Mouse (Mus musculus) intestine, embryonic 15.5 days (tissue): ENCODE measurements at regions not wholly inside any gene's neighbourhood (a gene's known extent, or its start where the extent isn't known, plus 50 kb on each side); places are given as distances from the start of the nearest gene placed in this dataset.
A peak's percentile ranks its signal among the peaks of the same experiment; 100 is the strongest.
"Not testable (repeated sequence)": the region's sequence is repeated elsewhere in the genome, so short reads cannot be mapped to it uniquely, and the experiment has no call there.

Source experiments
- ATAC-seq: fragments of 200-750 bp; cut with Nextera tagmentation; 2 replicates; pipeline ENCODE4 v1.8.0; 2017; ENCODE audit warnings: moderate TSS enrichment, moderate library complexity
- H3K27ac ChIP-seq: fragments of 300-500 bp; sonication (generic); 2 replicates; pipeline ENCODE4 v1.5.1; 2015; ENCODE audit warnings: mild to moderate bottlenecking, inconsistent platforms
- H3K27me3 ChIP-seq: fragments of 300-500 bp; sonication (generic); replicated peaks from 2 replicates; pipeline ENCODE4 v1.6.1; 2015; ENCODE audit warnings: inconsistent platforms
- H3K36me3 ChIP-seq: fragments of 300-500 bp; sonication (generic); 2 replicates; pipeline ENCODE4 v1.6.1; 2015; ENCODE audit warnings: inconsistent platforms
- H3K4me1 ChIP-seq: fragments of 300-500 bp; sonication (generic); replicated peaks from 2 replicates; pipeline ENCODE4 v1.6.1; 2015; ENCODE audit warnings: inconsistent platforms
- H3K4me2 ChIP-seq: fragments of 300-500 bp; sonication (generic); replicated peaks from 2 replicates; pipeline ENCODE4 v1.6.1; 2015; ENCODE audit warnings: mild to moderate bottlenecking, inconsistent platforms
- H3K4me3 ChIP-seq: fragments of 300-500 bp; sonication (generic); replicated peaks from 2 replicates; pipeline ENCODE4 v1.5.1; 2015; ENCODE audit warnings: inconsistent platforms
- H3K9ac ChIP-seq: fragments of 300-500 bp; sonication (generic); 2 replicates; pipeline ENCODE4 v1.6.1; 2015; ENCODE audit warnings: inconsistent platforms
- H3K9me3 ChIP-seq: fragments of 300-500 bp; sonication (generic); 2 replicates; pipeline ENCODE4 v1.6.1; 2016; ENCODE audit warnings: inconsistent platforms
- WGBS: fragments of 180-500 bp; shearing (Covaris S2); methylation state at CpG from one replicate; pipeline ENCODE4 v1.1.7; 2015; 5-methylcytosine and 5-hydroxymethylcytosine counted together

DNA sequence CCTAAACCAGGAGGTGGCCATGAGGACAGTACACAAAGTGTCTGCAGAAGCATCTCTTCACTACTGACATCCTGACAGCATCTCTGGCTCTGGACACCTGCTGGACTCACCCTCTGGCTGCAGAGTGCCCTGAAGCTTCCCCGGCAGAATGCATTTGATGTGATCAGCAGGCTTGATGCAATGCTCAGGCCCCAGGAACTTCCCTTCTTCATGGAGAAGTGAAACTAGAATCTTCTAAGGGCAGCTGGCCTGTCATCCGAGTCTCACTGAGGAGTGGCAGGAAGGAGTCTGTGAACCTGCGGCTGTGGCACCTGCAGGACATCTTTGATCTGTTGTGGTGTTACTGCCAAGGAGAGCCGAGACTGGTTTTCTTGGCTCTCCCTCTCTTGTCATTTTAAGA is 116.2 kb downstream of the Nucb2 start:
- no peak overlapping the region for H3K4me3 ChIP-seq
- no peaks in the 10 kb centered on the region for H3K9me3 ChIP-seq
- H3K27me3 ChIP-seq = no peaks in the 10 kb centered on the region
- no peak overlapping the region for H3K27ac ChIP-seq
- H3K36me3 ChIP-seq = no peaks in the 10 kb centered on the region
- H3K4me2 ChIP-seq = no peak overlapping the region
- 68% methylated on average over 4 of the region's 4 CpGs for WGBS
- ATAC-seq = no peak
- H3K4me1 ChIP-seq = no peaks in the 10 kb centered on the region
- no peak overlapping the region for H3K9ac ChIP-seq

DNA sequence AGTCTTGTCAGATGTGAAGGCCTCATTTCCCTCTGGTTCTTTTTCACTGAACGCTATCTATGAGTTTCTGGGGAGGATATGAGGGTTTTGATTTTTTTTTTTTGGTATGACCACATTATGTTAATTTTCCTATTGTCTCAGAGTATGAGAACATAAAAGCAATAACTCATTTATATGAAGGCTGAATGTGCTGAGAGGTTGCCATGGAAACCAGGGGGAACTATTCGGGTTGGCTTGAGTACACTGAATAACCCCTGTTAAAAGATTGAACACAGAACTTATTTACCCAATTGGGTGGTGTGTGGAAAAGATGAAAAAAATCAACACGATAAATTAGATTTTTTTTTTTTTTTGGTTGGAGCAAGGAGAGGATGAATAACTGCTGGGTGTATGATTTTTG is 129.0 kb downstream of the Nucb2 start:
- H3K27ac ChIP-seq = no peak overlapping the region
- ATAC-seq = no peak
- H3K4me2 ChIP-seq = no peak overlapping the region
- WGBS = 70% methylated on average over 3 of the region's 3 CpGs
- H3K4me3 ChIP-seq = no peak overlapping the region
- no peaks in the 10 kb centered on the region for H3K4me1 ChIP-seq
- no peaks in the 10 kb centered on the region for H3K9me3 ChIP-seq
- H3K27me3 ChIP-seq = no peaks in the 10 kb centered on the region
- no peaks in the 10 kb centered on the region for H3K36me3 ChIP-seq
- no peak overlapping the region for H3K9ac ChIP-seq

DNA sequence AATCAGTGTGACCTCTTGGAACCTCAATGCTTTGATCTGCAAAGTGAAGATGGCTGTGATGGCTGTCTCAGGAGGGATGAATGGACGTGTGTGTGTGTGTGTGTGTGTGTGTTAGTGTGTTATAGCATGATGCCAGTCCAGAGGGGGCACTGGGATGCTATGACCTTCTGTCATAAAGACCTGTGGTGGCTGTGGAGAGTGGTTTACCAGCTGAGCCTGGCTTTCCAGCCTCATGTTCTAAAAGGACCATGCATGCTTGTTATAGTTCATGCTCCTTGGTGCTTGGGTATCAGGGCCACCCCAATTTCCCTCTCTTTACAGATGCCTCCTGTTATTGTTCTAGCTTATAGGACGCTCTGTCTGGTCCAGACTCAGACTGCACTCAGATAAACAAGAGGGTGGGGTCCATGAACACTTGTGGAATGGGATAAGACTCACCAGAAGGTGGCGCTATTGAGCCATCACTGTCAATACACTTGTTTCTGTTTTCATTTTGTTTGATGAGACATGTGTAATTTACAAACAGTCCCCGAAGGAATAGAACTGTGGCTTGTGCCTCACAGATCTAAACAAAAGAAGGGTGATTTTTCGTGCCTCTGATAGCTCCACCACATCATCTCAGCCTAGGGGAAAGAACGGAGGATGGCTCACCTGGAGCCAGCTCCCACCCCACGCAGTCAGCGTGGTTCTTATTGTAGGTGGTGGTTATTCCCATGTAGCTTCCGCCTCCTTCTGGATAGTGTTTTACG is 140.9 kb downstream of the Nucb2 start:
- Histone ChIP-seq H3K27ac (no peak overlapping the region), H3K4me2 (no peak overlapping the region), H3K4me1 (no peaks in the 10 kb centered on the region), H3K36me3 (no peaks in the 10 kb centered on the region), H3K4me3 (no peak overlapping the region), H3K9ac (no peak overlapping the region), H3K9me3 (no peaks in the 10 kb centered on the region), H3K27me3 (no peaks in the 10 kb centered on the region)
- ATAC-seq = no peak
- 51% methylated on average over 10 of the region's 10 CpGs for WGBS

DNA sequence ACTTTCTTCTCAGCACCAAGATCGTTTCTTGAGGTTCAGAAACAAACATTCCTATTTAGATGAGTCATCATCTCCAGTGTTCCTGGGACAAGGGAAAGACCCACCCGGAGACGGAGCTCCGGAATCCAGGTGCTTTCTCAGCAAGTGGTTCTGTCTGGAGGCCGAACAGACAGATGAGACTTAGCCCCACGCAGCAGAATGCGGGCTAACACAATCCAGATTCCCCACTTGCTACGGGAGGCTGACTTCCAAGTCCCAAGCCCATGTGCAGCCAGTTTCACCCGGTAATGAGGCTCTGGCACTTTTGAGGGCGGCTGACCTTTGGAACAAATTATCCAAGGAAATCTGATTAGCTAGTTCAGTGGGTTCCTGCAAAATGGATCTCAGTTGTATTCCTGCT is 150.3 kb downstream of the Nucb2 start:
- H3K9ac ChIP-seq = no peak overlapping the region
- no peaks in the 10 kb centered on the region for H3K9me3 ChIP-seq
- no peaks in the 10 kb centered on the region for H3K27me3 ChIP-seq
- no peak overlapping the region for H3K4me2 ChIP-seq
- 0 out of 2 replicates have a peak, but pooled peaks have one; percentile 17 for ATAC-seq
- no peaks in the 10 kb centered on the region for H3K4me1 ChIP-seq
- 48% methylated on average over 10 of the region's 10 CpGs for WGBS
- H3K36me3 ChIP-seq = no peaks in the 10 kb centered on the region
- H3K27ac ChIP-seq = no peak overlapping the region
- H3K4me3 ChIP-seq = no peak overlapping the region

DNA sequence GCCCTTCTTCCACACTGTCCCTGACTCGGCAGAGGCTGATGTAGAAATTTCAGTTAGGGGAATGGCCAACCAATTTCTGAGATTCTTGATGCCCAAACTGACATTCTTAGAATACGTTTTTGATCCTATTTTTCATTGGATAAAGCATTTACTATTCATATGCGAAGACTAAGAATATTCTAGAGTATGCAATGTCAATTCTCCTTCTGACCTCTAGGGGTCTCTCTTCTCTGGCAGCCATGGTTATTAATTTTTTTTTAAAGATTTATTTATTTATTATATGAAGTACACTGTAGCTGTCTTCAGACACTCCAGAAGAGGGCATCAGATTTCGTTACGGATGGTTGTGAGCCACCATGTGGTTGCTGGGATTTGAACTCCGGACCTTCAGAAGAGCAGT is 152.9 kb downstream of the Nucb2 start:
- H3K9ac ChIP-seq, H3K4me1 ChIP-seq, H3K27ac ChIP-seq, H3K9me3 ChIP-seq, ATAC-seq, H3K4me3 ChIP-seq, H3K4me2 ChIP-seq, H3K36me3 ChIP-seq, H3K27me3 ChIP-seq: not testable (repeated sequence)
- 88% methylated on average over 6 of the region's 6 CpGs for WGBS

DNA sequence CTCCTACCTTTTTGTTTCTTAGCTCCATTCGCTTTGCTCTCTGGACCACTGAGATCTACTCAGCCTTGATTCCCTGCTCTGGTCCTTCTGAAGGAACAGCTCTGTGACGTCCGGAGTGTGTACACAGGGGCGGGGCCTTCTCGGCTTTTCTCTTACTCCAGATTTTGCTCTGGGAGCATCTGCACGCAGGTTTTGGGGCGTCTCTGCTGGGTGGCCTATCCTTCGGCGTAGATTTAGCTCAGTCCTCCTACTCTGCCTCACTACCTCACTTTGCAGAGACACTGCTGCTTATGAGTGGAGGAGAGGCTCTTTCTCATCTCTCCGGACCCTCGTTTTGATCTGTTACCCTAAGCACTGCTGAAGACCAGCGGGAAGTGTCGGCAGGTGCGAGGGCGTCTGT is 161.4 kb downstream of the Nucb2 start:
- Histone ChIP-seq H3K4me2 (no peak overlapping the region), H3K9ac (no peak overlapping the region), H3K27me3 (no peaks in the 10 kb centered on the region), H3K27ac (no peak overlapping the region), H3K36me3 (no peaks in the 10 kb centered on the region), H3K4me3 (no peak overlapping the region), H3K4me1 (no peaks in the 10 kb centered on the region), H3K9me3 (no peaks in the 10 kb centered on the region)
- 89% methylated on average over 15 of the region's 15 CpGs for WGBS
- no peak for ATAC-seq

DNA sequence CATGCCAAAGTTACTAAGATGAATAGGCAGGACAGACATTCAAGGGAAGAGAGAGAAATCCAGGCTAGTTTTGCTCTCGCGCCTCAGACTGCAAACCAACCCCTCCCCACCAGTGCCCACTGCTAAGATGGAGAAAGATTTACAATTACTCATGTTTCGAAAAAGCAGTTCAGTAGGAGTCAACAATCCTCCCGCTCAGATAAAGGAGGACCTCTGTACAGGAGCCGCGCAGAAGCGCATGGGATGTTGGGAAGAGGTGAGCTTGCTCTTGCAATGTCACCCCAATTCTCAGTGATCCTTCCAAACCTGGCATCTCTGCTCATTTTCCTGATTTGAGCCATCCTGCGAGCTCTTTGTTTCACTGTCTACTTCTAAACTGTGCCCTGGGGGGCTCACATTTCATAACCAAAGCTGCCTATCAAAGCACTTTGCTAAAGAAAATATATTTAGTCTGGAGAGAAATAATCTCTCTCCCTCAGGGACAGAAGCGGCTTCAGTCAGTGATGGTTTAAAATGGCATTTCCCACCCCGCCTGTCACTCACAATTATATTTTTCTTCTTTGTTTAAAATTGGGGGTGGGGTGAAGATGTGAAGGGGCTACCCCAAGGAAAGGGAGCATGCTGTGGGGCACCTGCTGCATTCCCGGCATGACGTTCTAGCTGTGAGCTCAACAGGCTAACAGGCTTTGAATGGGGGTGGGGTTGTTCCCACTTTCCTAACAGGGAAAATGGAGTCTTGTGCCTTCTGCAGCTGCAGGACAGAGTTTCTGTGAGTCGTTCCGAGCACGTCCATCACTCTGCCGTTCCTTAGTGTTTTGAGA is 170.2 kb downstream of the Nucb2 start:
- no peak overlapping the region for H3K4me2 ChIP-seq
- H3K36me3 ChIP-seq = no peaks in the 10 kb centered on the region
- H3K9me3 ChIP-seq = no peaks in the 10 kb centered on the region

DNA sequence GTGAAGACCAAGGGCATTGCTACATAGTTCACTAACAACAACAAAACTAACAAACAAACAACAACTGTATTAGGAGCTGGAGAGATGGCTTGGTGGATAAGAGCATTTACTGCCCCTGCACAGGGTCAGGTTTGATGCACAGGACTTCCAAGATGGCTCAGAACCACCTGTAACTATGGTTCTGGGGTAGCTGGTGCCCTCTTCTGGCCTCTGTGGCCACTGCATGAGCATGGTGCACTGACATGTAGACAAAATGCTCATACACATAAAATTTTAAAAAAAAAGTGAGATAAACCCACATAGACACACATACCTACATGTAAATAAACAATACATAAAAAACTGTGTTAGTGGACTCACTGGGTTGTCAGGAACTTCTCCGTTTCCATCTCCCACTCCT is 172.5 kb downstream of the Nucb2 start:
- no peak overlapping the region for H3K27ac ChIP-seq
- no peak overlapping the region for H3K4me3 ChIP-seq
- H3K27me3 ChIP-seq = no peaks in the 10 kb centered on the region
- WGBS = 62% methylated on average over 1 of the region's 1 CpGs
- no peak for ATAC-seq
- H3K36me3 ChIP-seq = no peaks in the 10 kb centered on the region
- no peaks in the 10 kb centered on the region for H3K9me3 ChIP-seq
- H3K4me2 ChIP-seq = no peak overlapping the region
- H3K4me1 ChIP-seq = no peaks in the 10 kb centered on the region
- H3K9ac ChIP-seq = no peak overlapping the region

More for the DNA sequence above, 170.2 kb downstream of the Nucb2 start:
- no peak for ATAC-seq
- Histone ChIP-seq H3K27me3 (no peaks in the 10 kb centered on the region), H3K9ac (no peak overlapping the region), H3K27ac (no peak overlapping the region), H3K4me3 (no peak overlapping the region), H3K4me1 (no peaks in the 10 kb centered on the region)
- 41% methylated on average over 16 of the region's 16 CpGs for WGBS

DNA sequence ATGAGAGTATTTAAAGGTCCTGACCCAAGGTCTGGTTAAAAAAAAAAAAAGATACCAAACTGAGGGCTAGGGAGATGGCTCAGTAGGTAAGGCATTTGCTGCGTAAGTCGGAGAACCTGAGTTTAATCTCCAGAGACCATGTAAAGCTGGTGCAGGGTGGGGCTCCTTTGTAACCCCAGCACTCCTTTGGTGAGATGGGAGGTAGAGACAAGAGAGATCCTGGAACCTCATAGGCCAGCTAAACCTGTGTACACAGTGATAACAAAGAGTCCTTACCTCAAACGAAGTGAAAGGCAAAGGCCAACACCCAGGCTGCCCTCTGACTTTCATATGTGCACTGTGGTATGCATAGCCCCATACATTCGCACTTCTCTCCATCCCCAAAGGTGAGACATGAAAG is 175.0 kb downstream of the Nucb2 start:
- no peaks in the 10 kb centered on the region for H3K27me3 ChIP-seq
- 60% methylated on average over 4 of the region's 4 CpGs for WGBS
- H3K9me3 ChIP-seq = no peaks in the 10 kb centered on the region
- ATAC-seq = no peak
- no peaks in the 10 kb centered on the region for H3K36me3 ChIP-seq
- no peak overlapping the region for H3K4me3 ChIP-seq
- H3K4me1 ChIP-seq = no peaks in the 10 kb centered on the region
- no peak overlapping the region for H3K9ac ChIP-seq
- no peak overlapping the region for H3K4me2 ChIP-seq
- H3K27ac ChIP-seq = no peak overlapping the region

DNA sequence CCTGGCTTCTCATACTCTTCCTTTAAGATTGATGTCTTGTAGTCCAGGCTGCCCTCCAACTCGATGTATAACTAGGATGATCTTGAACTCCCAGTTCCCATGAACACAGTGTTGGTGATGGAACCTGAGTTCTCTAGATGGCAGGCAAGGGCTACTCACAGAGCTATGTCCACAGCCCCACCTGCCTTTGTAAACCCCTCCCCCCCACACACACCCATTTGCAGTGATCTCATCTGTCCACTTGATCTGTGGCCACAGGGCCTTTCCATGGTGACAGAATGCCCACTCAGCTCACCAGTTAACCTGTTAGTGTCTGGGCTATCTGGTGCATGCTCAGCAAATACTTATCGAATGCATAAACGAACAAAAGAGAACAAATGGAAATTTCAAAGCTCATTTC is 176.4 kb downstream of the Nucb2 start:
- no peaks in the 10 kb centered on the region for H3K36me3 ChIP-seq
- H3K9me3 ChIP-seq = no peaks in the 10 kb centered on the region
- WGBS = 58% methylated on average over 3 of the region's 3 CpGs
- no peak overlapping the region for H3K4me3 ChIP-seq
- H3K27me3 ChIP-seq = no peaks in the 10 kb centered on the region
- no peak overlapping the region for H3K9ac ChIP-seq
- no peak overlapping the region for H3K4me2 ChIP-seq
- no peak for ATAC-seq
- no peaks in the 10 kb centered on the region for H3K4me1 ChIP-seq
- no peak overlapping the region for H3K27ac ChIP-seq

DNA sequence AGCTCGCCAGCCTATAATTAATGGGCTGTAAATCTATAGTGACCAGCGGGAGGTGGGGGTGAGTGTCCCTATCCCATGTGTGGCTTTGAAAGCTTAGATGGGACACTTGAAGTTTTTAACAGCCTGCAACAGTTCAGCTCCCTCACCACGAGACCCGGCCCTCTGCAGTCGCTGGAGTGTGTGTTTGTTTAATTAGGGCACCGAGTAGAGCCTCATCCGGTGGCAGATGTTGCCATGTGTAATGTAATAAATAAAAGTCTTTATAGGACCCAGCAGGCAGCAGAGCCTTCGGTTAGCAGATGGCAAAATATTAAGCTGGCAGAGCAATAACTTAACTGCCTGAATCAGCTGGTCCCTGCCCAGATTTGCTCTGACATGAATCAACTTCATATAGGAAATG is 177.1 kb downstream of the Nucb2 start:
- 19% methylated on average over 8 of the region's 8 CpGs for WGBS
- no peak overlapping the region for H3K4me2 ChIP-seq
- H3K27me3 ChIP-seq = no peaks in the 10 kb centered on the region
- H3K36me3 ChIP-seq = no peaks in the 10 kb centered on the region
- no peaks in the 10 kb centered on the region for H3K4me1 ChIP-seq
- H3K4me3 ChIP-seq = no peak overlapping the region
- H3K9me3 ChIP-seq = no peaks in the 10 kb centered on the region
- no peak overlapping the region for H3K27ac ChIP-seq
- H3K9ac ChIP-seq = no peak overlapping the region
- ATAC-seq = peak; percentile 25; the same call in 1 of the 2 replicates

DNA sequence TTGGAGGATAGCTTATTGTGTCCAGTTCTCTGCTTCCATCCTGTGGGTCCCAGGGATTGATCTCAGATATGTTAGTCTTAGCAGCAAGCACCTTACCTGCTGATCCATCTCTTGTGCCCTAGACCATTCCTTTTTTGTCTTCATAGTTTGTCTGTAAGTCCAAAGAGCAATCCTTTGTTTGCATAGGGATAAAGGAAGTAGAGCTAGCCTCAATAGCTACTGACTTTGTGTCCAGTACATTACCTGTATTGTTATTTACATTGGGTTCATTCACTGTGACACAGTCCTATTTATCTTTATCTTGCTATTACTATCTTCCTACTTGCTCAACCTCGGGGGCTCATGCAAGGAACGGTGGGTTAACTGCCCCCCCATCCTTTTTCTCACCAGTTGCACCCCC is 196.2 kb downstream of the Nucb2 start:
- Histone ChIP-seq H3K4me1 (no peaks in the 10 kb centered on the region), H3K9me3 (no peaks in the 10 kb centered on the region), H3K4me3 (no peak overlapping the region), H3K4me2 (no peak overlapping the region), H3K27me3 (no peaks in the 10 kb centered on the region), H3K36me3 (no peaks in the 10 kb centered on the region), H3K9ac (no peak overlapping the region), H3K27ac (no peak overlapping the region)
- peak; percentile 49 for ATAC-seq
- 53% methylated on average over 2 of the region's 2 CpGs for WGBS
